Mouse (Mus musculus): ENCODE results near the gene 4930595D18Rik.

DNA sequence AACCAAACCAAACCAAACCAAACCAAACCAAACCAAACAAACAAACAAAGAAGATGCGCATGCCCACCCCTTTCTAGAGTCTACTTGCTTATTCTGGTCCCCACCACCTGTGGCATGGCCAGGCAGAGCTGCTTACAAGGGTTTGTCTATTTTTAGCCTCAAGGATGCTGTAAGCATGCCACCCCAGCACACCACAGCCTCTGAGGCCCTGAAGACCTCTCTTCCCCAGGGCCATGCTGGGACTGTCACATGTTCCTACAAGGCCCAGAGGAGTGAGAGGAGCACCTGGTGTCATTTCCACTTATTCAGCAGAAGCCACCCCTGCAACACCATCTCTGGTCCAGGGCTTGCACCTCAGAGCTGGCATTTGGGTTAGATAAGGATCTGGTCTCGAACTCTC is 39.7 kb downstream of the 4930595D18Rik start:
- TF ChIP-seq POLR2A (IDR thresholded peaks at IDR 0.05; ENCODE audit: borderline replicate concordance, extremely low read depth, low read depth, low read length) (no peak), CTCF (IDR thresholded peaks at IDR 0.05; ENCODE audit: insufficient read depth, low read length) (no peak)

All from lung, adult 2 months (tissue).